Mouse (Mus musculus): ENCODE measurements at regions not wholly inside any gene's neighbourhood (a gene's known extent, or its start where the extent isn't known, plus 50 kb on each side); places are given as distances from the start of the nearest gene placed in this dataset.
"Not testable (repeated sequence)": the region's sequence is repeated elsewhere in the genome, so short reads cannot be mapped to it uniquely, and the experiment has no call there.

GRCm38 (mm10) chr16:61056175-61056574, 450.8 kb upstream of the Epha6 start:
- H3K4me2 ChIP-seq (ENCODE audit: low read depth, low read length, severe bottlenecking); H3K27ac ChIP-seq (ENCODE audit: low read depth, low read length); H3K4me3 ChIP-seq (ENCODE audit: low read depth, low read length); H3K4me1 ChIP-seq (replicated peaks; ENCODE audit: control insufficient read depth, insufficient read depth, low read length); H3K9me3 ChIP-seq (ENCODE audit: control insufficient read depth, low read length); H3K27me3 ChIP-seq (ENCODE audit: control insufficient read depth, insufficient read depth, low read length); H3K9ac ChIP-seq (ENCODE audit: low read length); H3K36me3 ChIP-seq (ENCODE audit: control insufficient read depth, insufficient read depth, low read length); DNase-seq (ENCODE audit: low spot score): not testable (repeated sequence)
- WGBS = 62% methylated on average over 14 of the region's 14 CpGs
- ATAC-seq (replicated peaks; ENCODE audit: low FRiP score) = 0 out of 2 replicates have a peak, but pooled peaks have one; percentile 42

- Histone ChIP-seq H3K4me3 (ENCODE audit: low read depth, low read length) (no peak overlapping the region), H3K27ac (ENCODE audit: low read depth, low read length) (no peak overlapping the region), H3K4me2 (ENCODE audit: low read depth, low read length, severe bottlenecking) (no peak overlapping the region), H3K27me3 (ENCODE audit: control insufficient read depth, insufficient read depth, low read length) (no peaks in the 10 kb centered on the region), H3K4me1 (replicated peaks; ENCODE audit: control insufficient read depth, insufficient read depth, low read length) (no peaks in the 10 kb centered on the region), H3K9me3 (ENCODE audit: control insufficient read depth, low read length) (no peaks in the 10 kb centered on the region), H3K36me3 (ENCODE audit: control insufficient read depth, insufficient read depth, low read length) (no peaks in the 10 kb centered on the region), H3K9ac (ENCODE audit: low read length) (no peak overlapping the region)
- whole genome bisulfite sequencing = 77% methylated on average over 7 of the region's 7 CpGs
- ATAC-seq (replicated peaks; ENCODE audit: low FRiP score) (no peak), DNase-seq (ENCODE audit: low spot score) (no peak)
Measured at GRCm38 (mm10) chr16:61041140-61041586, 435.8 kb upstream of the Epha6 start.

Measured in forebrain, embryonic 11.5 days (tissue).